Mouse (Mus musculus): ENCODE measurements around the gene C1qtnf6.

- TF ChIP-seq GATA1 (IDR thresholded peaks at IDR 0.05; ENCODE audit: low read depth, low read length) (no peak), MAFK (IDR thresholded peaks at IDR 0.05; ENCODE audit: borderline replicate concordance, low read depth, low read length) (no peak), CTCF (IDR thresholded peaks at IDR 0.05 in 2 of 3, conservative IDR thresholded peaks at IDR 0.05 in 1 of 3; ENCODE audit: control insufficient read depth in 1 of 3, insufficient read depth in 1 of 3, low read depth in 2 of 3, low read length in 3 of 3, poor library complexity in 1 of 3, severe bottlenecking in 1 of 3) (no peak), UBTF (IDR thresholded peaks at IDR 0.05; ENCODE audit: borderline replicate concordance, insufficient read depth, low read depth, low read length) (no peak), ETS1 (IDR thresholded peaks at IDR 0.05; ENCODE audit: low read depth, low read length) (no peak), POLR2A (IDR thresholded peaks at IDR 0.05; ENCODE audit: control insufficient read depth in 1 of 2, insufficient read depth in 1 of 2, low read depth in 1 of 2, low read length in 2 of 2, poor library complexity in 1 of 2) (no peak)
Observed at GRCm38 (mm10) chr15:78524163-78524562, 7.1 kb downstream of the C1qtnf6 start.

All from MEL (cell line).